Mouse (Mus musculus) forebrain, embryonic 16.5 days (tissue): ENCODE measurements around the gene 7420426K07Rik. TPM values are rescaled to one million over a fixed set of nuclear protein-coding genes. Genes with fewer than 3 reads are reported as not detected.

ENCODE experiments used
- ATAC-seq: fragments of 200-750 bp; cut with Nextera tagmentation; 2 replicates; pipeline ENCODE4 v1.8.0; 2017; ENCODE audit warnings: mild to moderate bottlenecking, moderate library complexity
- H3K27ac ChIP-seq: fragments of 300-500 bp; sonication (generic); 2 replicates; pipeline ENCODE4 v1.5.1; 2014; ENCODE audit warnings: low read length, control low read depth
- H3K27me3 ChIP-seq: fragments of 300-500 bp; sonication (generic); replicated peaks from 2 replicates; pipeline ENCODE4 v1.6.1; 2014; ENCODE audit warnings: low read length; ENCODE audit not compliant: control insufficient read depth, insufficient read depth
- H3K36me3 ChIP-seq: fragments of 300-500 bp; sonication (generic); 2 replicates; pipeline ENCODE4 v1.6.1; 2014; ENCODE audit not compliant: control insufficient read depth, insufficient read depth
- H3K4me1 ChIP-seq: fragments of 300-500 bp; sonication (generic); replicated peaks from 2 replicates; pipeline ENCODE4 v1.6.1; 2014; ENCODE audit warnings: low read length; ENCODE audit not compliant: control insufficient read depth, insufficient read depth
- H3K4me2 ChIP-seq: fragments of 300-500 bp; sonication (generic); 2 replicates; pipeline ENCODE4 v1.6.1; 2014; ENCODE audit warnings: mild to moderate bottlenecking, low read length, control low read depth
- H3K4me3 ChIP-seq: fragments of 300-500 bp; sonication (generic); replicated peaks from 2 replicates; pipeline ENCODE4 v1.5.1; 2014; ENCODE audit warnings: mild to moderate bottlenecking, low read length, control low read depth
- H3K9ac ChIP-seq: fragments of 300-500 bp; sonication (generic); replicated peaks from 2 replicates; pipeline ENCODE4 v1.6.1; 2014; ENCODE audit warnings: low read depth, low read length, control low read depth
- H3K9me3 ChIP-seq: fragments of 300-500 bp; sonication (generic); 2 replicates; pipeline ENCODE4 v1.6.1; 2016; ENCODE audit warnings: low read length; ENCODE audit not compliant: control insufficient read depth
- WGBS: fragments of 180-500 bp; shearing (Covaris S2); extraction: QIAGEN DNeasy Blood & Tissue Kit; methylation state at CpG from one replicate; pipeline ENCODE4 v1.1.7; 2014; 5-methylcytosine and 5-hydroxymethylcytosine counted together
- polyA plus RNA-seq: library from polyadenylated mRNA; unstranded; fragments of >200 nt; fragmentation: Nextera tagmentation; extraction: Ambion mirVana; gene quantifications from 2 replicates; pipeline ENCODE4 v1.2.1, GENCODE M21; 2015

Gene 7420426K07Rik
- not detected in 2 replicates for polyA plus RNA-seq

DNA sequence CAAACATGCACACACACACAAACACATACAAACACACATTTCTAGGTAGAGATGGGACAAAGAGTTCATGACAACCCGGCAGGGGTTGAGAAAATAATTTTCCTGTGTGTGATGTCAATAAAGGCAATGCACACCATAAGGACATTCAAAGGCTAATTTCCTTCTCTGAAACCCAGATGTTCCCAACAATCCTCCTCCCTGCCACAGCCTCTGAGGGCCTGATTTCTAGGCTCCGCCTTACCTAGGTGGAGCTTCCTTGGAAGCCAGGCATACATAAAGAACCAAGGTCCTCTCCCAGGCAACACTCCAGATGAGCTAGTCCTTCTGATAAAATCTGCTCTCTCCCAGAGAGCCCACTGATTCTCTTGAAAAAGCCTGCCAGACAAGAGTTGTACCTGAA is at the start of gene 7420426K07Rik:
Gene 7420426K07Rik (plus strand): TSS at position 301 of the 400 bp plus-strand sequence.
- no peaks in the 10 kb centered on the region for H3K27me3 ChIP-seq
- no peak within 1 kb of the TSS for H3K9ac ChIP-seq
- 95% methylated on average over 2 of the region's 2 CpGs for WGBS
- H3K27ac ChIP-seq = no peak within 1 kb of the TSS
- no peak for ATAC-seq
- H3K9me3 ChIP-seq = no peaks in the 10 kb centered on the region
- H3K4me1 ChIP-seq = no peaks in the 10 kb centered on the region
- H3K4me2 ChIP-seq = no peak within 1 kb of the TSS
- H3K36me3 ChIP-seq = no peaks in the 10 kb centered on the region
- no peak within 1 kb of the TSS for H3K4me3 ChIP-seq

- Histone ChIP-seq H3K27ac (no peak within 1 kb of the TSS), H3K9ac (no peak within 1 kb of the TSS), H3K4me2 (no peak within 1 kb of the TSS), H3K36me3 (no peaks in the 10 kb centered on the region), H3K4me3 (no peak within 1 kb of the TSS), H3K9me3 (no peaks in the 10 kb centered on the region), H3K27me3 (no peaks in the 10 kb centered on the region), H3K4me1 (no peaks in the 10 kb centered on the region)
- 80% methylated on average over 18 of the region's 18 CpGs for WGBS
- ATAC-seq = no peak
Observed at GRCm38 (mm10) chr9:98856210-98856609, 46.7 kb upstream of the 7420426K07Rik start, which contains the start of gene Prr23a2. Gene Prr23a2 (plus strand): TSS chr9:98856494.

GRCm38 (mm10) chr9:98863463-98863862 is 39.5 kb upstream of the 7420426K07Rik start:
- 82% methylated on average over 3 of the region's 3 CpGs for WGBS
- no peak overlapping the region for H3K4me2 ChIP-seq
- ATAC-seq = no peak
- H3K9ac ChIP-seq = no peak overlapping the region
- H3K4me1 ChIP-seq = no peaks in the 10 kb centered on the region
- H3K27me3 ChIP-seq = no peaks in the 10 kb centered on the region
- no peak overlapping the region for H3K27ac ChIP-seq
- H3K9me3 ChIP-seq = no peaks in the 10 kb centered on the region
- H3K4me3 ChIP-seq = no peak overlapping the region
- no peaks in the 10 kb centered on the region for H3K36me3 ChIP-seq

DNA sequence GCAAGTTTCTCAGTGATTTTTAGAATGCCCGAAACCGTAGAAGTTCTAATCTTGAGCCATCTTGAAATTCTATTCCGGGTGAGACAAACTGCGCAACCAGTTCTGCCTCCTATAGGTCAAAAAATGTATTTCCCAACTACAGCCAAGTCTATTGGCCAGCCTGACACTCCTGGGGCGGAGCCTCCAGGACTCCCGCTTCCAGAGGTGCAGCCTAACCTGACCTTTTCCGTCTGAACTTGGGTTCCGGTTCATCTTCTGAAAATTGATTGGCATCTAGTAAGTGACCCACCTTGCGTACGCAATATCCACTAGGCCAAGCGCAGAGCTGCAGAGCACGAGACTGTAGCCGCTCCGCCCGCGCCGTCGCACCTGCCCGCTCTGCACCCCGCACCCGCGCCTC is 38.3 kb upstream of the 7420426K07Rik start, which contains the start of gene Prr23a3:
Gene Prr23a3 (plus strand): TSS at position 197 of the 400 bp plus-strand sequence.
- H3K27ac ChIP-seq = no peak within 1 kb of the TSS
- no peaks in the 10 kb centered on the region for H3K4me1 ChIP-seq
- 57% methylated on average over 22 of the region's 22 CpGs for WGBS
- no peak for ATAC-seq
- H3K4me3 ChIP-seq = no peak within 1 kb of the TSS
- no peak within 1 kb of the TSS for H3K4me2 ChIP-seq
- no peak within 1 kb of the TSS for H3K9ac ChIP-seq
- H3K27me3 ChIP-seq = no peaks in the 10 kb centered on the region
- H3K9me3 ChIP-seq = no peaks in the 10 kb centered on the region
- no peaks in the 10 kb centered on the region for H3K36me3 ChIP-seq

GRCm38 (mm10) chr9:98901486-98901885 is 1.4 kb upstream of the 7420426K07Rik start:
- Histone ChIP-seq H3K36me3 (no peaks in the 10 kb centered on the region), H3K27me3 (no peaks in the 10 kb centered on the region), H3K9ac (no peak overlapping the region), H3K4me3 (no peak overlapping the region), H3K4me2 (no peak overlapping the region), H3K4me1 (no peaks in the 10 kb centered on the region), H3K27ac (no peak overlapping the region), H3K9me3 (no peaks in the 10 kb centered on the region)
- WGBS = 85% methylated on average over 1 of the region's 1 CpGs
- ATAC-seq = no peak

DNA sequence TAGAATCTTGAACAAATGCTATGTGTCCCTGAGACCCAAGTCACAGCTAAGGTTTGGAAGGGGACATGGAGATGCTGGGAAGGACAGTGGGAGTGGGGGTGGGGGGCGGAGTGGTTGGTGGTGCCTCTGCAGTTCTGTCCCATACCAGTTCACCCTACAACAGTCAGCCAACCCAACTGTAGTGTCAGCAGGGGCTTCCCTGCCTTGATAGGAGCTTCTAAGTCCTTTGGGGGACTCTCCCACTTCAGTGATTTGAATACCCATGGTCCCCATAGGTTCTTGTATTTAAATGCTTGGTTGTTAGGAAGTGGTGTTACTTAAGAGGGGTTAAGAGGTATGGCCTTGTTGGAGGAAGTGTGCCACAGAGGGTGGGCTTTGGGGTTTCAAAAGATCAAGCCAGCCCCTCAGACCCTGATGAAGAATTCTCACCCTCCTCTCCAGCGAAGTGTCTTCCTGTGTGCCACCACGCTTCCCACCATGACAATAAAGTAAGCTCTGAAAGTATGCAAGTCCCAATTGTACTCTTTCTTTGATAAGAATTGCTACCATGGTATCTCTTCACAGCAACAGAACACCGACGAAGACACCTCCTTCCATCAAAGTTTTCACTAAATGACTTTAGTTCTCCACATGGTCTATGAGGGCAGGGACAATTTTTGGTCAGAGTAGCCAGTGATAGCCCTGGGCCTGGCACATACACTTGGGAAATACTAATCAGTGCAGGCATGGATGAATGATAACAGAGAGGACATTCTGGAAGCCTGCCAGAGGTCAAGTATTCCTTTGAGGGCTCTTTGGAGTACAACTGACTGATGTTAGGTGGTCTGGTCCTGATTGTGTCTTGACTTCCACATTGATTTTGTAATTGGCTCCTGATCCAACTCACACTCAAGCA is 18.0 kb downstream of the 7420426K07Rik start:
- WGBS = 96% methylated on average over 5 of the region's 5 CpGs
- ATAC-seq = no peak

DNA sequence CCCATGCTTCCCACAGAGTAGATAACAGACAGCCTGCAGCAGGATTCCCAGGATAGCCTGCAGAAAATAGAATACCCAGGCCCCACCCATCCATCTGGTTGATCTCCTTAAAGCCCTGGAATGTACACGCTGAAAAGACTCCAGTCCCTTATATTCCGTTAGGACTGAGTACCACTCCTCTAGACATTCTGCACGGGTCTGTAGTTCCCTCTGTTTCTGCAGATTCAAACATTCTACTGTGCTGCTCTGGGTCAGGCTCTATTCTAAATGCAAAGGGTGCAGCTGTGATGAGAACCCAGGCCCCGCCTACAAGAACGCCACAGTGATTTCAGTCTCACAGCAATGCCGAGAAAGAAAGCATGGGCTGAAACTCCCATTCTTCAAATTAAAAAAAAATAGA is 20.2 kb downstream of the 7420426K07Rik start:
- ATAC-seq = no peak
- Histone ChIP-seq H3K4me2 (no peak overlapping the region), H3K27me3 (no peaks in the 10 kb centered on the region), H3K9me3 (no peaks in the 10 kb centered on the region), H3K4me3 (no peak overlapping the region), H3K4me1 (peaks cover 3% of the 10 kb centered on the region; the same call in 1 of the 2 replicates), H3K36me3 (no peaks in the 10 kb centered on the region), H3K9ac (no peak overlapping the region), H3K27ac (no peak overlapping the region)
- 13% methylated on average over 6 of the region's 6 CpGs for WGBS

More for the DNA sequence above, 18.0 kb downstream of the 7420426K07Rik start:
- Histone ChIP-seq H3K9ac (no peak overlapping the region), H3K4me2 (no peak overlapping the region), H3K9me3 (no peaks in the 10 kb centered on the region), H3K27me3 (no peaks in the 10 kb centered on the region), H3K36me3 (no peaks in the 10 kb centered on the region), H3K27ac (no peak overlapping the region), H3K4me1 (peaks cover 3% of the 10 kb centered on the region; the same call in 1 of the 2 replicates), H3K4me3 (no peak overlapping the region)

GRCm38 (mm10) chr9:98924183-98924582 is 21.3 kb downstream of the 7420426K07Rik start:
- Histone ChIP-seq H3K4me1 (peaks cover 3% of the 10 kb centered on the region; the same call in 1 of the 2 replicates), H3K36me3 (no peaks in the 10 kb centered on the region), H3K4me3 (no peak overlapping the region), H3K4me2 (no peak overlapping the region), H3K9me3 (no peaks in the 10 kb centered on the region), H3K9ac (no peak overlapping the region), H3K27me3 (no peaks in the 10 kb centered on the region), H3K27ac (no peak overlapping the region)
- 52% methylated on average over 6 of the region's 6 CpGs for WGBS
- no peak for ATAC-seq

DNA sequence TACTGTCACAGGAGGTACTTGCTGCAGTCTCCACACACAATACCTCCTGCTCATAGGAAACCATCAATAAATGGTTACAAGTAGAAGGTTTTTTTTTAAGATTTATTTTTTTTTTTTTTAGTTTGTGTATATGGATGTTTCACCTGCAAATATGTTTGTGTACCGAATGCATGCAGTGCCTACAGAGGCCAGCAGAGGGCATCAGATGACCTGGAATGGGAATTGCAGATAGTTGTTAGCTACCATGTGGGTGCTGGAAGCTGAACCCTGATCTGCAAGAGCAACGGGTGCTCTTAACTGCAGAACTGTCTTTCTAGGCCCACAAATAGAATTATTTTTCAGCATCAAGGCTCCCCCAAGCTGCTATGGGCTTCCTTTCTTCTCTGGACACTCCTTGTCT is 26.6 kb downstream of the 7420426K07Rik start:
- ATAC-seq = no peak
- H3K9ac ChIP-seq = no peak overlapping the region
- H3K4me2 ChIP-seq = no peak overlapping the region
- no peak overlapping the region for H3K4me3 ChIP-seq
- H3K27me3 ChIP-seq = no peaks in the 10 kb centered on the region
- H3K36me3 ChIP-seq = no peaks in the 10 kb centered on the region
- 93% methylated on average over 2 of the region's 2 CpGs for WGBS
- H3K4me1 ChIP-seq = no peaks in the 10 kb centered on the region
- peaks cover 4% of the 10 kb centered on the region; the same call in 1 of the 2 replicates for H3K9me3 ChIP-seq
- no peak overlapping the region for H3K27ac ChIP-seq
